Comparison of ENCODE assay signal across 9 mouse cellular contexts in the genomic region with DNA sequence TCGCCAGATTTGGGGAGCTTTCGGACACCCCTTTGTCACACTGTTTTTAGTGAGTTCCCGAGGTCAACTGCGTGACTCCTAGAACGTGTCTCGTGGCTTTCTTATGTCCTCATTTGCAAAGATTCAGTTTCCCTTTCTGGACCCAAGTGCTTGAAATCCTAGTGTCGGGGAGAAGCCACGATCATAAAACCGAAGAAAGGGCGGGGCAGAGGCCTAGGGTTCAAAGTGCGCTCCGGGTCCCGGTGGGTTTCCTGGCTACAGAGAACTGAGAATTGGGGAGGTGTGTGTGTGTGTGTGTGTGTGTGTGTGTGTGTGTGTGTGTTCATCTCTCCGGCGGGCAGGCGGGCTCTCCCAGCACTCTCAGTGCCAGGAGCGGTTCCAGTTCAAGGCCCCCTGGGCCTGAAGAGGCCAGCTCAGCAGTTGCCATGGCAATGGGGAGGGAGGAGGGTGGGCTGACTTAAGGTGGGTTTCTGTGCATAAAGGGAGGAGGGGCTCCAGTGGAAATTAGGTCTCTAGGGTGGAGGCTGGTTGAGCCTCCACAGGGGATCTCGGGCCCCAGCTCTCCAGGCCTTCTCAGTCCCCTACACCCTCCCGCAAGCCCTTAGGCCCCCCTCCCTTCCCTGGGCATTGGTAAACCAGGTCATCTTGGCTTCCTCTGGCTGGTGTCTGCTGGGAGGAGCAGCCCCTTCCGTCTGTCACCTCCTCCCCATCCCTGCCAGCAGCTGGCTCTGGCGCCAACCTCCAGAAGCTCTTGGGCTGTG. TPM values are rescaled to one million over a fixed set of nuclear protein-coding genes. Genes with fewer than 3 reads are reported as not detected.
A peak's percentile ranks its signal among the peaks of the same experiment; 100 is the strongest.
DNase-seq lines count a peak whose midpoint lies in the region; ATAC-seq and TF ChIP-seq lines count a peak whose summit lies in the region.
"Had no signal": no experiment of that assay in that cellular context is flagged by ENCODE, and none has a peak within 500 bp of the region (broad histone marks: within the 10 kb centered on the region; RNA-seq: fewer than 3 reads in every experiment).

No protein-coding gene starts in this region.

- no peak overlapping the region for H3K9ac ChIP-seq in heart, embryonic 12.5 days
- H3K9ac ChIP-seq in midbrain, embryonic 11.5 days (ENCODE audit: low read length), result no peak overlapping the region

- no peaks in the 10 kb centered on the region; the same call in 1 of the 2 replicates for H3K9me3 ChIP-seq in heart, embryonic 12.5 days (replicated peaks)
- no peaks in the 10 kb centered on the region for H3K9me3 ChIP-seq in midbrain, embryonic 11.5 days (ENCODE audit: control insufficient read depth, low read length)

- TF ChIP-seq POLR2A in embryonic fibroblast, embryonic 13.5 days (IDR thresholded peaks at IDR 0.05; ENCODE audit: low read depth, low read length), result no peak

- H3K27me3 ChIP-seq in heart, embryonic 12.5 days (replicated peaks), result peaks cover 52% of the 10 kb centered on the region
- H3K27me3 ChIP-seq in midbrain, embryonic 11.5 days (ENCODE audit: control insufficient read depth, insufficient read depth, low read length), result peaks cover 11% of the 10 kb centered on the region
- H3K27me3 ChIP-seq: Patski had no signal

- 13% methylated on average over 21 of the region's 21 CpGs for WGBS in heart, embryonic 12.5 days
- 4% methylated on average over 21 of the region's 21 CpGs for WGBS in midbrain, embryonic 11.5 days

- TF ChIP-seq CTCF in embryonic fibroblast, embryonic 13.5 days (IDR thresholded peaks at IDR 0.05; ENCODE audit: borderline replicate concordance, insufficient read depth, low read length), result no peak

- H3K4me3 ChIP-seq in heart, embryonic 12.5 days, result peak overlapping the region; percentile 48; the same call in 1 of the 2 replicates
- peak overlapping the region; percentile 82 for H3K4me3 ChIP-seq in embryonic fibroblast, embryonic 13.5 days (ENCODE audit: insufficient read depth, low read length)
- peak overlapping the region; percentile 49; the same call in 1 of the 2 replicates for H3K4me3 ChIP-seq in midbrain, embryonic 11.5 days (ENCODE audit: low read depth, low read length)

- no peak overlapping the region for H3K27ac ChIP-seq in heart, embryonic 12.5 days (ENCODE audit: poor library complexity, severe bottlenecking)
- no peak overlapping the region for H3K27ac ChIP-seq in embryonic fibroblast, embryonic 13.5 days (ENCODE audit: insufficient read depth, low read length)
- H3K27ac ChIP-seq in midbrain, embryonic 11.5 days (ENCODE audit: low read depth, low read length), result no peak overlapping the region

- H3K4me2 ChIP-seq in heart, embryonic 12.5 days, result peak overlapping the region; percentile 84
- peak overlapping the region; percentile 84 for H3K4me2 ChIP-seq in midbrain, embryonic 11.5 days

- no peak for ATAC-seq in heart, embryonic 12.5 days (ENCODE audit: insufficient number of reproducible peaks, low FRiP score)
- peak; percentile 56; the same call in 1 of the 2 replicates for ATAC-seq in midbrain, embryonic 11.5 days (ENCODE audit: low FRiP score)

- H3K4me1 ChIP-seq in heart, embryonic 12.5 days (replicated peaks), result peaks cover 15% of the 10 kb centered on the region
- H3K4me1 ChIP-seq in embryonic fibroblast, embryonic 13.5 days (ENCODE audit: control insufficient read depth, insufficient read depth, low read length), result 0 out of 2 replicates have a peak, but pooled peaks cover 6% of the 10 kb centered on the region
- H3K4me1 ChIP-seq in midbrain, embryonic 11.5 days (ENCODE audit: control insufficient read depth, insufficient read depth, low read length), result peaks cover 16% of the 10 kb centered on the region

- DNase-seq in heart, postnatal 36 days, result no peak
- peak; percentile 76 to 83 for DNase-seq in adrenal gland, postnatal 36 days
- peak; percentile 13 for DNase-seq in kidney, adult 18-20 months
- DNase-seq in midbrain, embryonic 11.5 days (ENCODE audit: low spot score, missing footprints), result peak; percentile 91
- DNase-seq in thymus, adult 18-20 months, result peak; percentile 26 to 46
- DNase-seq in urinary bladder, postnatal 14 days (ENCODE audit: low spot score), result no peak

- intact Hi-C loops in heart, postnatal 36 days (cut with DNase I), result no loop called here

- H3K36me3 ChIP-seq in heart, embryonic 12.5 days, result no peaks in the 10 kb centered on the region
- H3K36me3 ChIP-seq in midbrain, embryonic 11.5 days (ENCODE audit: control insufficient read depth, insufficient read depth, low read length), result no peaks in the 10 kb centered on the region

RNA-seq across cellular contexts. Expression of gene Rasa4, which starts 1.4 kb away (rescaled TPM):
- polyA plus RNA-seq in heart, embryonic 12.5 days (2016; fragmentation: Nextera tagmentation; extraction: Ambion mirVana), result 1.0 and 1.6 TPM in 2 replicates
- total RNA-seq in heart, postnatal 36 days (2021), result 1 to 10 TPM; 6.4 to 9.2 TPM
- total RNA-seq in adrenal gland, postnatal 36 days (2021), result 10 to 100 TPM; 11.2 to 11.9 TPM
- polyA plus RNA-seq in embryonic fibroblast, embryonic 13.5 days (2011; ENCODE audit: insufficient read length, low read depth, missing spikeins), result 20.6 and 39.8 TPM in 2 replicates
- 5.9 and 6.9 TPM in 2 replicates for polyA plus RNA-seq in midbrain, embryonic 11.5 days (2014; fragmentation: Nextera tagmentation; extraction: Ambion mirVana)

RNA-seq across cellular contexts. Expression of gene Upk3bl, which starts 30.8 kb away (rescaled TPM):
- 0.40 and 0.50 TPM in 2 replicates for polyA plus RNA-seq in heart, embryonic 12.5 days (2016; fragmentation: Nextera tagmentation; extraction: Ambion mirVana)
- not detected for total RNA-seq in heart, postnatal 36 days (2021)
- not detected for total RNA-seq in adrenal gland, postnatal 36 days (2021)
- polyA plus RNA-seq in embryonic fibroblast, embryonic 13.5 days (2011; ENCODE audit: insufficient read length, low read depth, missing spikeins), result not detected in 2 replicates
- polyA plus RNA-seq in midbrain, embryonic 11.5 days (2014; fragmentation: Nextera tagmentation; extraction: Ambion mirVana), result 0.29 and 0.88 TPM in 2 replicates

RNA-seq across cellular contexts. Expression of gene Polr2j, which starts 31.4 kb away (rescaled TPM):
- polyA plus RNA-seq in heart, embryonic 12.5 days (2016; fragmentation: Nextera tagmentation; extraction: Ambion mirVana), result 147 and 161 TPM in 2 replicates
- 10 to 100 TPM; 74.0 to 76.8 TPM for total RNA-seq in heart, postnatal 36 days (2021)
- total RNA-seq in adrenal gland, postnatal 36 days (2021), result 10 to 100 TPM; 69.3 to 96.9 TPM
- polyA plus RNA-seq in embryonic fibroblast, embryonic 13.5 days (2011; ENCODE audit: insufficient read length, low read depth, missing spikeins), result 67.7 TPM in 2 replicates
- polyA plus RNA-seq in midbrain, embryonic 11.5 days (2014; fragmentation: Nextera tagmentation; extraction: Ambion mirVana), result 257 and 265 TPM in 2 replicates

RNA-seq across cellular contexts. Expression of gene Upk3b, which starts 46.8 kb away (rescaled TPM):
- polyA plus RNA-seq in heart, embryonic 12.5 days (2016; fragmentation: Nextera tagmentation; extraction: Ambion mirVana), result 60.2 and 60.5 TPM in 2 replicates
- 10 to 100 TPM; 17.9 to 28.6 TPM for total RNA-seq in heart, postnatal 36 days (2021)
- 1 to 10 TPM; 5.3 to 6.8 TPM for total RNA-seq in adrenal gland, postnatal 36 days (2021)
- 0.23 and 1.0 TPM in 2 replicates for polyA plus RNA-seq in embryonic fibroblast, embryonic 13.5 days (2011; ENCODE audit: insufficient read length, low read depth, missing spikeins)
- not detected in 2 replicates for polyA plus RNA-seq in midbrain, embryonic 11.5 days (2014; fragmentation: Nextera tagmentation; extraction: Ambion mirVana)

RNA-seq across cellular contexts. Expression of gene Lrwd1, which starts 50.8 kb away (rescaled TPM):
- 20.9 and 21.8 TPM in 2 replicates for polyA plus RNA-seq in heart, embryonic 12.5 days (2016; fragmentation: Nextera tagmentation; extraction: Ambion mirVana)
- 1 to 10 TPM; 5.7 to 6.6 TPM for total RNA-seq in heart, postnatal 36 days (2021)
- total RNA-seq in adrenal gland, postnatal 36 days (2021), result 10 to 100 TPM in 1 of 2 experiments, 1 to 10 TPM in 1; 9.6 to 11.5 TPM
- polyA plus RNA-seq in embryonic fibroblast, embryonic 13.5 days (2011; ENCODE audit: insufficient read length, low read depth, missing spikeins), result 22.5 and 24.1 TPM in 2 replicates
- 36.0 and 40.9 TPM in 2 replicates for polyA plus RNA-seq in midbrain, embryonic 11.5 days (2014; fragmentation: Nextera tagmentation; extraction: Ambion mirVana)

Comparison
In these comparisons a context has a peak if more than half of its experiments do, and no peak if none do; other contexts are left out.
1. DNase-seq: peak in adrenal gland, postnatal 36 days (2 of 2), kidney, adult 18-20 months (single experiment), midbrain, embryonic 11.5 days (single experiment) and thymus, adult 18-20 months (2 of 2); none in heart, postnatal 36 days (0 of 2) and urinary bladder, postnatal 14 days (single experiment).
2. Peak in every context shown above with its lines, with median percentiles within 50 percentile points of each other: H3K4me3 ChIP-seq.